Mouse (Mus musculus) MEL (cell line): ENCODE data around the gene Trak1. TPM values are rescaled to one million over a fixed set of nuclear protein-coding genes. Genes with fewer than 3 reads are reported as not detected.

ENCODE experiments used
- DNase-seq: peaks from one replicate; pipeline ENCODE4 v3.0.0; 2011; ENCODE audit warnings: low read depth, low spot score
- H3K27ac ChIP-seq: 2 replicates; pipeline ENCODE4 v1.5.1; 2012; ENCODE audit warnings: low read depth, mild to moderate bottlenecking, control low read depth, low read length, moderate library complexity; ENCODE audit not compliant: control insufficient read depth
- H3K27me3 ChIP-seq, 2 experiments: fragments of 150-350 bp in 1 of 2; sonication (generic) in 1 of 2; 2 replicates each; pipeline ENCODE4 v1.6.1; 2012; ENCODE audit warnings: low read length in 2 of 2, mild to moderate bottlenecking in 2 of 2, improper control_type of control experiment in 1 of 2, moderate library complexity in 1 of 2; ENCODE audit not compliant: insufficient read depth in 2 of 2, control insufficient read depth in 1 of 2
- H3K36me3 ChIP-seq, 2 experiments: 2 replicates each; pipeline ENCODE4 v1.6.1; 2012 to 2014; ENCODE audit warnings: low read length in 2 of 2, improper control_type of control experiment in 1 of 2, inconsistent platforms in 1 of 2, mild to moderate bottlenecking in 1 of 2; ENCODE audit not compliant: insufficient read depth in 2 of 2, control insufficient read depth in 1 of 2
- H3K4me1 ChIP-seq, 2 experiments: fragments of 150-350 bp in 1 of 2; sonication (generic) in 1 of 2; 2 replicates each; pipeline ENCODE4 v1.6.1; 2012; ENCODE audit warnings: low read length in 2 of 2, improper control_type of control experiment in 1 of 2, mild to moderate bottlenecking in 1 of 2; ENCODE audit not compliant: insufficient read depth in 2 of 2, control insufficient read depth in 1 of 2
- H3K4me3 ChIP-seq, 2 experiments: fragments of 150-350 bp in 1 of 2; sonication (generic) in 1 of 2; 2 replicates each; pipeline ENCODE4 v1.5.1; 2012; ENCODE audit warnings: low read depth in 2 of 2, low read length in 2 of 2, mild to moderate bottlenecking in 2 of 2, moderate library complexity in 2 of 2, control low read depth in 1 of 2, improper control_type of control experiment in 1 of 2; ENCODE audit not compliant: control insufficient read depth in 1 of 2, insufficient read depth in 1 of 2
- H3K79me2 ChIP-seq: 2 replicates; pipeline ENCODE4 v1.6.1; 2012; ENCODE audit warnings: mild to moderate bottlenecking, low read length, moderate library complexity; ENCODE audit not compliant: control insufficient read depth, poor library complexity, insufficient read depth
- H3K9ac ChIP-seq: 2 replicates; pipeline ENCODE4 v1.6.1; 2012; ENCODE audit warnings: low read depth, mild to moderate bottlenecking, control low read depth, low read length, moderate library complexity; ENCODE audit not compliant: control insufficient read depth, poor library complexity, severe bottlenecking
- H3K9me3 ChIP-seq: fragments of 150-350 bp; sonication (generic); replicated peaks from 2 replicates; pipeline ENCODE4 v1.6.1; 2012; ENCODE audit warnings: mild to moderate bottlenecking, low read length, improper control_type of control experiment, moderate library complexity; ENCODE audit not compliant: insufficient read depth
- CHD2 ChIP-seq: IDR thresholded peaks from 2 replicates; pipeline ENCODE4 v1.6.1; 2011; ENCODE audit warnings: low read length, improper control_type of control experiment
- CTCF ChIP-seq, 3 experiments: IDR thresholded peaks in 2 of 3; conservative IDR thresholded peaks in 1 of 3; 2 replicates each; pipeline ENCODE4 v1.5.1; 2011 to 2012; ENCODE audit warnings: low read length in 3 of 3, low read depth in 2 of 3, mild to moderate bottlenecking in 2 of 3, improper control_type of control experiment in 1 of 3, inconsistent platforms in 1 of 3, mixed read lengths in 1 of 3, moderate library complexity in 1 of 3; ENCODE audit not compliant: control insufficient read depth in 1 of 3, insufficient read depth in 1 of 3, poor library complexity in 1 of 3, severe bottlenecking in 1 of 3
- ETS1 ChIP-seq: IDR thresholded peaks from 2 replicates; pipeline ENCODE4 v1.6.1; 2012; ENCODE audit warnings: low read depth, mild to moderate bottlenecking, inconsistent platforms, low read length, improper control_type of control experiment, moderate library complexity
- GABPA ChIP-seq: IDR thresholded peaks from 2 replicates; pipeline ENCODE4 v1.6.1; 2012; ENCODE audit warnings: low read depth, mild to moderate bottlenecking, inconsistent platforms, low read length, improper control_type of control experiment, moderate library complexity
- GATA1 ChIP-seq: IDR thresholded peaks from 2 replicates; pipeline ENCODE4 v1.6.1; 2011; ENCODE audit warnings: low read depth, low read length, improper control_type of control experiment
- JUND ChIP-seq: IDR thresholded peaks from 2 replicates; pipeline ENCODE4 v1.6.1; 2011; ENCODE audit warnings: low read depth, mild to moderate bottlenecking, improper control_type of control experiment, low read length
- MAFK ChIP-seq: IDR thresholded peaks from 2 replicates; pipeline ENCODE4 v1.6.1; 2011; ENCODE audit warnings: low read depth, mild to moderate bottlenecking, low read length, improper control_type of control experiment, borderline replicate concordance
- MAX ChIP-seq: IDR thresholded peaks from 2 replicates; pipeline ENCODE4 v1.6.1; 2011; ENCODE audit warnings: low read length, improper control_type of control experiment
- MAZ ChIP-seq: IDR thresholded peaks from 2 replicates; pipeline ENCODE4 v1.6.1; 2012; ENCODE audit warnings: low read depth, mild to moderate bottlenecking, inconsistent platforms, low read length, improper control_type of control experiment
- MYB ChIP-seq: IDR thresholded peaks from 2 replicates; pipeline ENCODE4 v1.6.1; 2011; ENCODE audit warnings: mild to moderate bottlenecking, low read depth, low read length, improper control_type of control experiment
- MYC ChIP-seq: IDR thresholded peaks from 2 replicates; pipeline ENCODE4 v1.6.1; 2011; ENCODE audit warnings: low read depth, mild to moderate bottlenecking, low read length, improper control_type of control experiment, moderate library complexity
- NELFE ChIP-seq: IDR thresholded peaks from 2 replicates; pipeline ENCODE4 v1.6.1; 2011; ENCODE audit warnings: low read depth, low read length, improper control_type of control experiment
- POLR2AphosphoS5 ChIP-seq: IDR thresholded peaks from 2 replicates; pipeline ENCODE4 v1.6.1; 2012; ENCODE audit warnings: low read depth, borderline replicate concordance, mild to moderate bottlenecking, inconsistent platforms, low read length, moderate library complexity, mixed read lengths
- RAD21 ChIP-seq: IDR thresholded peaks from 2 replicates; pipeline ENCODE4 v1.6.1; 2011; ENCODE audit warnings: mild to moderate bottlenecking, low read depth, low read length, improper control_type of control experiment
- SMC3 ChIP-seq: IDR thresholded peaks from 2 replicates; pipeline ENCODE4 v1.6.1; 2011; ENCODE audit warnings: low read depth, low read length, improper control_type of control experiment
- TAL1 ChIP-seq: IDR thresholded peaks from 2 replicates; pipeline ENCODE4 v1.6.1; 2012; ENCODE audit warnings: mild to moderate bottlenecking, inconsistent platforms, low read length, moderate library complexity, mixed read lengths
- TBP ChIP-seq: IDR thresholded peaks from 2 replicates; pipeline ENCODE4 v1.8.0; 2011; ENCODE audit warnings: low read depth, low read length, improper control_type of control experiment
- TCF12 ChIP-seq: IDR thresholded peaks from 2 replicates; pipeline ENCODE4 v1.6.1; 2014; ENCODE audit warnings: low read depth, mild to moderate bottlenecking, inconsistent platforms, low read length, improper control_type of control experiment, moderate library complexity
- UBTF ChIP-seq: IDR thresholded peaks from 2 replicates; pipeline ENCODE4 v1.6.1; 2012; ENCODE audit warnings: low read depth, mild to moderate bottlenecking, inconsistent platforms, low read length, improper control_type of control experiment, moderate library complexity, borderline replicate concordance; ENCODE audit not compliant: insufficient read depth
- ZC3H11A ChIP-seq: IDR thresholded peaks from 2 replicates; pipeline ENCODE4 v1.6.1; 2012; ENCODE audit warnings: low read depth, mild to moderate bottlenecking, inconsistent platforms, low read length, improper control_type of control experiment
- ZNF384 ChIP-seq: IDR thresholded peaks from 2 replicates; pipeline ENCODE4 v1.6.1; 2012; ENCODE audit warnings: low read depth, mild to moderate bottlenecking, inconsistent platforms, low read length, improper control_type of control experiment
- polyA plus RNA-seq, 2 experiments: library from polyadenylated mRNA; stranded (reverse) in 1 of 2; unstranded in 1 of 2; fragments of >175 nt in 1 of 2; fragments of >200 nt in 1 of 2; gene quantifications; 2 replicates each; pipeline versions ENCODE4 v1.2.1 to v1.2.4; 2012; ENCODE audit warnings: low replicate concordance in 2 of 2, low read depth in 1 of 2; ENCODE audit not compliant: insufficient read length in 2 of 2, insufficient read depth in 1 of 2, missing spikeins in 1 of 2
- total RNA-seq: library from RNA; depleted of rRNA; stranded (reverse); fragments of 300-350 nt; gene quantifications from 2 replicates; pipeline ENCODE4 v1.2.3, GENCODE M21; 2012

The Trak1 gene
- total and polyA plus RNA-seq, 3 experiments, result 16.2 to 35.5 TPM; not detected in 1

DNA sequence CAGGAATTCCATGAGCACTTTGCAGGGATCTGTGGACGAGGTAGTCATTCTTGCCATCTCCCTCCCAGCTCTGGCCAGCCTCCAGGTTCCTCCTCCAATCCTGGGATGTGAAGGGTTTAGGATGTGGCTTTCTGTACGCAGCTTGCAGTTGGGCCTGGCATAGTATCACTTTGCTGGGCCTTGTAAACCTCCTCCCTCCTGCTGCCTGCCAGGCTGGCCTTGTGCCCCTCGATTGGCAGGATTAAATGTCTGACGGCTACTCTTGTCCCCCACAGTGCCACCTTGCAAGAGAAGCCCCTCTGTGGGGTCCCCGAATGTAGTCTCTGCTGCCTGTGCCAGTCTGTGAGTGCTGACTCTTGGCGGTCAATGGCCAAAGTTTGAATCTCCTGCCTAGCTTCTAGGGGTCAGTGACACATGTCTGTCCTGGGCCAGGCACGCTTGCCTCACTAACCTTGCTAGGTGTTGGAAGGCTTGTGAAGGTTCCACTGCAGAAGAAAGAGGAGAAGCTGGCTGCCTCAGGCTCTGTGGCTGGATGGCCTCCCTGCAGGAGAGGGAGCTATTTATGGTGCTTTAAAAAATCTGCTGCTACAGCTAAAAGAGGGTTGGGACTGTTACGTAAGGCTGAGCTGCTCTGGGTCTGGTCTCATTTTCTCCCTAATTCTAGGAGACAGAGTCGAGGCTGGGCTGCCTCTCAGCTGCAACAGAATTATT, 58.3 kb downstream of the Trak1 start:
- Histone ChIP-seq H3K27ac (no peak overlapping the region), H3K4me1 (peaks cover under 1 to 6% of the 10 kb centered on the region in 2 experiments)
- no peak for TF ChIP-seq GATA1
- no peak; a peak in 1 of 6 replicates for TF ChIP-seq CTCF (IDR thresholded peaks at IDR 0.05 in 2 of 3, conservative IDR thresholded peaks at IDR 0.05 in 1 of 3; ENCODE audit: control insufficient read depth in 1 of 3, insufficient read depth in 1 of 3, low read depth in 2 of 3, low read length in 3 of 3, poor library complexity in 1 of 3, severe bottlenecking in 1 of 3)
- TF ChIP-seq UBTF, result no peak
- no peak for TF ChIP-seq SMC3
- TF ChIP-seq JUND, result no peak
- TF ChIP-seq TAL1, result no peak
- no peak for TF ChIP-seq MYB
- no peak for TF ChIP-seq MYC
- no peak for TF ChIP-seq ZNF384
- no peak for TF ChIP-seq TCF12
- TF ChIP-seq CHD2, result no peak

GRCm38 (mm10) chr9:121357102-121357501, 59.8 kb downstream of the Trak1 start:
- Histone ChIP-seq H3K27me3 (no peaks in the 10 kb centered on the region), H3K4me1 (peaks cover 4 to 7% of the 10 kb centered on the region in 2 experiments; a peak in 3 of 4 replicates), H3K9me3 (no peaks in the 10 kb centered on the region), H3K27ac (no peak overlapping the region), H3K36me3 (peaks cover 0 to 2% of the 10 kb centered on the region in 2 experiments; a peak in 1 of 4 replicates), H3K4me3 (no peak overlapping the region), H3K79me2 (peaks cover 2% of the 10 kb centered on the region), H3K9ac (no peak overlapping the region)
- DNase-seq, result no peak
- TF ChIP-seq TBP, result no peak
- TF ChIP-seq POLR2AphosphoS5, result no peak
- no peak for TF ChIP-seq MYC
- TF ChIP-seq MAX, result no peak
- no peak for TF ChIP-seq MAZ
- no peak for TF ChIP-seq RAD21
- no peak for TF ChIP-seq GATA1
- TF ChIP-seq TCF12, result no peak
- no peak for TF ChIP-seq SMC3
- TF ChIP-seq ETS1, result no peak
- TF ChIP-seq UBTF, result no peak
- no peak for TF ChIP-seq NELFE
- TF ChIP-seq MAFK, result no peak
- TF ChIP-seq ZC3H11A, result no peak
- no peak for TF ChIP-seq JUND
- TF ChIP-seq GABPA, result no peak

More for the DNA sequence above, 58.3 kb downstream of the Trak1 start:
- Histone ChIP-seq H3K9me3 (no peaks in the 10 kb centered on the region), H3K9ac (no peak overlapping the region), H3K27me3 (no peaks in the 10 kb centered on the region), H3K79me2 (peaks cover 2% of the 10 kb centered on the region), H3K36me3 (peaks cover 0 to 2% of the 10 kb centered on the region in 2 experiments; a peak in 1 of 4 replicates), H3K4me3 (no peak overlapping the region)
- DNase-seq, result no peak
